Mouse (Mus musculus): ENCODE data around the gene Rnls.

The Rnls gene

GRCm38 (mm10) chr19:33101093-33102007, 290.7 kb downstream of the Rnls start:
- no peak for DNase-seq

- no peak for DNase-seq
Measured at GRCm38 (mm10) chr19:33100598-33100997, 291.5 kb downstream of the Rnls start.

DNA sequence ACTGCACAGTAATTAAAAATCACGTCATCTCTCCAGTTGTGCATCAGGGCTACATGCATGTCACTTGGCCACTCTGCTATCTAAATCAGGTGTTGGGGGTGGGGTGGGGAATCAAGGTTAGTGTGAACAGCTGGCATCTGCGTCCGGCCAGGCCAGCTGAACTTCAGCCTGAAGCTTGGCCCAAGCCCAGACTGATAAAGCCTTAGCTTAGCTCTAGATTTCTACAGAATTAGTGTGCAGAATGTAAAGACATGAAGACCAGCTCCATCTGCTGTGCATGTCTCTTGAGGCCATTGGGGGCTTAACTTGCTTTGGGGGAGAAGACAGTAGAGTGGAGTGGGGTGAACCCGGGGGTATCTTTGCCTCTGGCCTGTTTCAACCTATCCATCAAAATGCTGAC, 292.1 kb downstream of the Rnls start:
- no peak for DNase-seq

- no peak for DNase-seq
Measured at GRCm38 (mm10) chr19:33099201-33099788, 292.8 kb downstream of the Rnls start.

DNA sequence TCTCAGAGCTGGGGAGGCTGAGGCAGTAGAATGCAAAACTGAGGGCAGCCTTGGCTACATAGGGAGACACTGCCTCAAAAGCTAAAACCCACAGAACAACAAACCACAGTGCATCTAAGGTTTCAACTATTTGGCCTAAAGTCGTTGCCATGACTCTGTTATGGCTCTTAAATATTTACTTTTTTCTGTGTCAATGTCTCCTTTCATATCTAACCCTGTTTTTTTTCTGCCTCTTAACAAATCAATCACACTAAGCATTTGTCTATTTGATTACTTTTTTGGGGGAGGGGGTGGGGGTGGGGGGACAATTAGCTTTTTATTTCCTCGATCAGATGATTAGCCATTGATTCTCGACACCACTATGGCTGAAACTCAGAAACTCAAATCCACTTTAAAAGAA, 294.4 kb downstream of the Rnls start:
- DNase-seq: no peak

DNA sequence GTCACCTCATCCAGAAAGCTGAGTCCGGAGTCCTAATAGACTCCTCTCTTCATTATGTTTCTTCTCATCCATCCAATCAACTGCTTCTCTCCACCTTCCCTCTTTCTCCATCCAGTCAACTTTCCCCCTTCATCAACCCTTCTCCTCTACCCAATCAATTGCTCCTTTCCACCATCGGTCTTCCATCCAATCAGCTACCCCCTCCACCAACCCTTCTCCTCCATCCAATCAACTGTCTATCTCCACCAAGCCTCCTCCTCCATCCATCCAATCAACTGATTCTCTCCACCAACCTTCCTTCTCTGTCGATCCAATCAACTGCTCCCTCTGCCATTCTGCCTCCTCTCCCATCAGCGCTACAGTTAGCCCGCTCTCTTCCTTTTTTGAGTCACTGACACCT, 295.5 kb downstream of the Rnls start:
- no peak for DNase-seq

GRCm38 (mm10) chr19:33092575-33092974, 299.5 kb downstream of the Rnls start:
- DNase-seq: no peak

DNA sequence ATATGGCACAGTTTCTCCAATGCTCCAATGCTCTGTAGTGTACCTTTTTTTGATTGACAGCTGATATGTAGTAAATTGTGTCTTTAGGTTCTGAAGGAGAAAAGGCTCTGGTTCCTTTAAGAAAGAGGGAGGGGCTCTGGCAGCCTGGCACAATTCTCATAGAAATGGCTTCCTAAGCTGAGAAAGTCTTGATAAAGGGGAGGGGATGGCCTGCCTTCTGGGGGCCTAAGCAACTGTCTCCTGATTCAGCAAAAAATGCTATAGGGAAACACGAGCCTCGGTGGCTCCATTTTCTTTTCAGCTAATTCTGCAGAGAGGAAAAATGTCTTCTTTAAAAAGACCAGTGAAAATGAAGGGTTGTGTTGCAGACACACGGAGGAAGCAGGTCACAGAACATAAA, 300.8 kb downstream of the Rnls start:
- DNase-seq: no peak

DNA sequence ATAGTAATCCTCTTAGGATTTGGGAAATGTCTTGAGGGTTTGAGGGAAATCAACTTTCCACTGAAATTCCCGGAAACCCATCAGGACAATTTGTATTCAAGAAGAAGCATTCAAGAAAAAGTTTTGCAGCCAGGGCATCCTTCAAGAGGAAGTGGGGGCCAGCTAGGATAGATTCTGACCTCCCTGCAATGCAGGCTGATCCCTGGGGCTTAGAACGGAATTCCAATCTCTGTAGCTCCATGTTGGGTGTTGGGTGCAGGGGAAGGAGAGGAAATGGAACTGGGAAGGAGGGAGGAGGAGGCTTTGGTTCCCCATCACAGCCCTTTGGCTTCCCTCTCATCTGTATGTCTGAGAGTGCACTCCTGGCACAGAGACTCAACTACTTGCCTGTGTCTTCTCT, 303.2 kb downstream of the Rnls start:
- no peak for DNase-seq

GRCm38 (mm10) chr19:33087961-33088360, 304.1 kb downstream of the Rnls start:
- DNase-seq: no peak
